Mouse (Mus musculus) ovary, adult 2 months (tissue): ENCODE measurements around the gene Gstm6. TPM values are rescaled to one million over a fixed set of nuclear protein-coding genes. Genes with fewer than 3 reads are reported as not detected.

Experiments
- polyA plus RNA-seq: library from polyadenylated mRNA; depleted of rRNA; stranded (reverse); fragments of >200 nt; gene quantifications from 2 replicates; pipeline ENCODE4 v1.2.3, GENCODE M21; 2012; rRNA removed

Gene Gstm6
- polyA plus RNA-seq, result 7.2 and 8.0 TPM in 2 replicates

DNA sequence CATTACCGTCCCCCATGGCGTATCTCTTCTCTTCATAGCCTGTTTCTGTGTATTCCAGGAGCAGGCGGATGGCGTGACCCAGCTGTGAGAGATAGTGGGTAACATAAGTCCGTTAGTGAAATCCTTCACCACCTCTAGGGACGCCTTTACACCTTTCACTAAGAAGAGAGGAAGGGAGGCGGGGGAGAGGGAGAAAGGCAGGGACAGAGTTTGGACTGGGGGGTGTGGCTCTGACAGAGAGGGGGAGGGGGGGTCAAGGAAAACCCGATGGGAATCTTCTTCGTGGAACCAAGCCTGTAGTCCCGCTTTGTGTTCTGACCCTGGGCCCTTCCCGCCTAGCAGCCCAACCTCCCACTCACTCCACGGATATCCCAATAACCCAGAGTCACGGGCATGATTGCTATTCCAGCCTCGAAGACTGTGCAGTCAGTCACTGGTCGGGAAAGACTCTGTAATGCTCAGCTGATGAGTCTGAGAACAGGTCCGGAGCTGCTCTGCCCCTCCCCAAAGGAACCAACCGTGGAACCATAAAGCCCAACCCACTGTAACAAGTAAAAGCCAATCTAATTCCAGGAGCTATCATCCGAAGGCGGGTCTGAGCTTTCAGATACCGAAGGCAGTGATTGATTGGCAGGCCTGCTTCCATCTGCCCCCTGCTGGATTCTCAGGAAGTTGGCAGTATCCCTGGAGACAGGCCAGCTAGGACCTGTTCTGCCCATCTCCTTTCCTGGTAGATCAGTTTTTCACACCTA, at the start of gene Gstm6:
Gstm6 (minus strand) TSS at position 511 of the 752 bp plus-strand sequence.

GRCm38 (mm10) chr3:107986041-107986562, 42.6 kb upstream of the Gstm6 start, which contains the start of gene Gstm2:
Gstm2 (minus strand) TSS chr3:107986453.

GRCm38 (mm10) chr3:107968724-107969395, 25.3 kb upstream of the Gstm6 start, which contains the start of gene Gstm3:
Gstm3 (minus strand) TSS chr3:107969283.

GRCm38 (mm10) chr3:107931670-107932069, 11.9 kb downstream of the Gstm6 start, which contains the start of gene Gstm7:
Gstm7 (minus strand) TSS chr3:107931817.

DNA sequence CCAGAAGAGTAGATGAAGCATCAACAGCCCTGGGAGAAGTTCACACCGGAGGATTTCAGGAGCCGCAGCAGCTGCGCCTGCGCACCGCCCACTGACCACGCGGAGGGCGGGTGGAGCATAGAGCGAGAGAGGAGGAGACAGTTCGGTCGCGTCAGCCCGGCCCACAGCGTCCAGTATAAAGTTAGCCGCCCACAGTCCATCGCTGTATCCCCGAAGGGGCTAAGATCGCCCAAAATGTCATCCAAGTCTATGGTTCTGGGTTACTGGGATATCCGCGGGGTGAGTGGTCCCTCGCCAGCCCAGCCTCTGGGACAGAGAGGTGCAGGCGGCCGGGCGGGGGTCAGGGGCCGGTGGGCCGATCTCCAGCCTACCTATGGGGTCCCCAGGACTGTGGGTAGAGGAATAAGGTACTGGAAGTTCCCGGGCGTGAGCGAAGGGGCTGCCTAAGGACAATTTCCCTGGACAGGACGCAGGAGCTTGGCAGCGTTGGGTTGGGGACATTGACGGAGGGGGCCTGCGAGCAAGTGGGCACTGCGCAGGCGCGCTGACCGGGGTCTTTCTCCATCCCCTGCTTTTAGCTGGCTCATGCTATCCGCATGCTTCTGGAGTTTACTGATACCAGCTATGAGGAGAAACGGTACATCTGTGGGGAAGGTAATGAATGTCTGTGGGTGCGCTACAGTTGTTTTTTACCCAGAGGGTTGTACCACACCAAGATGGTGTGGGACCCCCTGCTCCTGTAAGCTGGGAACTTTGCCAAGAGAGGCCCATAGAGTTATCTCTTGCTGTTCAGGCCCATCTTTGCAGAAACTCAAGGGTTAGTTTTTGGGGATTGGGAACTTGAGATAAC, 47.6 kb downstream of the Gstm6 start, which contains the start of gene Gstm5:
Gstm5 (plus strand) TSS at position 102 of the 850 bp plus-strand sequence.

Other genes starting within 250 kb of the Gstm6 start
- gene Ahcyl1, start 247.2 kb downstream of the Gstm6 start, polyA plus RNA-seq, result 57.1 and 61.5 TPM in 2 replicates
- gene Csf1, start 183.3 kb downstream of the Gstm6 start, polyA plus RNA-seq, result 21.4 and 23.8 TPM in 2 replicates
- gene Eps8l3, start 66.5 kb downstream of the Gstm6 start, polyA plus RNA-seq, result 0.50 and 0.61 TPM in 2 replicates
- 30.9 and 37.0 TPM in 2 replicates for gene Gstm5, start 47.9 kb downstream of the Gstm6 start, polyA plus RNA-seq
- gene Gstm7, start 11.9 kb downstream of the Gstm6 start, polyA plus RNA-seq, result 38.2 and 70.6 TPM in 2 replicates
- 0.29 and 0.37 TPM in 2 replicates for gene Gstm3, start 25.5 kb upstream of the Gstm6 start, polyA plus RNA-seq
- 769 and 813 TPM in 2 replicates for gene Gstm2, start 42.7 kb upstream of the Gstm6 start, polyA plus RNA-seq
- gene Gstm1, start 74.2 kb upstream of the Gstm6 start, polyA plus RNA-seq, result 1,875 and 2,662 TPM in 2 replicates
- gene Gstm4, start 101.1 kb upstream of the Gstm6 start, polyA plus RNA-seq, result 10.8 and 14.4 TPM in 2 replicates
- 259 and 297 TPM in 2 replicates for gene Ampd2, start 142.9 kb upstream of the Gstm6 start, polyA plus RNA-seq
- gene Gnat2, start 149.0 kb upstream of the Gstm6 start, polyA plus RNA-seq, result 1.8 and 2.3 TPM in 2 replicates
- gene Gnai3, start 202.4 kb upstream of the Gstm6 start, polyA plus RNA-seq, result 15.1 and 16.2 TPM in 2 replicates
- gene Gpr61, start 211.1 kb upstream of the Gstm6 start, polyA plus RNA-seq, result not detected in 2 replicates
- 42.4 and 42.5 TPM in 2 replicates for gene Amigo1, start 242.6 kb upstream of the Gstm6 start, polyA plus RNA-seq